Mouse (Mus musculus): Measurements from ENCODE around the gene Zfp575. TPM values are rescaled to one million over a fixed set of nuclear protein-coding genes. Genes with fewer than 3 reads are reported as not detected.
A peak's percentile ranks its signal among the peaks of the same experiment; 100 is the strongest.

Gene Zfp575
- polyA plus RNA-seq, 1 experiment from 2014 or later: 5.9 TPM

DNA sequence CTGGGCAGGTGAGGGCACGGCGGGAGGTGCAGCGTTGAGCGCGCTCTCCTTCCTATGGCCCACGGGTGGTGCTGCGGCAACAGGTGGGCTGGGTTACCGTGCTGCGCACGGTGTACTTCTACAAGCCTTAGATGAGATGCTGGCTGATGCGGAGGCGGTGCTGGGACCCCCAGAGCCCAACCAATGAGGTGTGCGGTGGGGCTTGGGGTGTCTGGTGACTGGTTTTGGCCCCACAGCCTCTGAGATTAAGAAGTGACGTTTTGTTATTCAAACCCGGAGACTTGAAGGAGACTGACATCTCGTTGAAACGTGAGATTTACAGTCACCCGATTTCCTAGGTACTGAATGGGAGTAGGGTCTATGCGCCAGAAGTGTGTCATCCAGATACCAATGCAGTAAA, 53.1 kb downstream of the Zfp575 start:
- Histone ChIP-seq H3K9me3 (0 out of 2 replicates have a peak, but pooled peaks cover 5% of the 10 kb centered on the region), H3K27ac (no peak overlapping the region), H3K27me3 (peaks cover 12% of the 10 kb centered on the region), H3K4me1 (peaks cover 28% of the 10 kb centered on the region), H3K4me2 (replicated peaks) (peak overlapping the region; percentile 26; the same call in 1 of the 2 replicates), H3K9ac (no peak overlapping the region), H3K4me3 (no peak overlapping the region), H3K36me3 (peaks cover 34% of the 10 kb centered on the region)
- WGBS: 31% methylated on average over 19 of the region's 19 CpGs
- no peak for ATAC-seq (ENCODE audit: insufficient number of reproducible peaks, insufficient read depth, low FRiP score, low TSS enrichment)

Other genes with a start within 250 kb of the Zfp575 start
- not detected in 2 replicates for gene Lypd5, start 238.4 kb downstream of the Zfp575 start, polyA plus RNA-seq (2016; fragmentation: Nextera tagmentation; extraction: Ambion mirVana)
- gene Kcnn4, start 217.4 kb downstream of the Zfp575 start, polyA plus RNA-seq (2016; fragmentation: Nextera tagmentation; extraction: Ambion mirVana): 2.0 and 2.7 TPM in 2 replicates
- gene Smg9, start 188.0 kb downstream of the Zfp575 start, polyA plus RNA-seq (2016; fragmentation: Nextera tagmentation; extraction: Ambion mirVana): 23.6 and 26.0 TPM in 2 replicates
- gene Irgc1, start 135.3 kb downstream of the Zfp575 start, polyA plus RNA-seq (2016; fragmentation: Nextera tagmentation; extraction: Ambion mirVana): not detected in 2 replicates
- gene Plaur, start 125.2 kb downstream of the Zfp575 start, polyA plus RNA-seq (2016; fragmentation: Nextera tagmentation; extraction: Ambion mirVana): 1.5 and 2.0 TPM in 2 replicates
- 7.6 and 10.7 TPM in 2 replicates for gene Cadm4, start 105.6 kb downstream of the Zfp575 start, polyA plus RNA-seq (2016; fragmentation: Nextera tagmentation; extraction: Ambion mirVana)
- gene Zfp428, start 80.6 kb downstream of the Zfp575 start, polyA plus RNA-seq (2016; fragmentation: Nextera tagmentation; extraction: Ambion mirVana): 100 and 113 TPM in 2 replicates
- 1.3 and 1.4 TPM in 2 replicates for gene AC161166.1, start 75.2 kb downstream of the Zfp575 start, polyA plus RNA-seq (2016; fragmentation: Nextera tagmentation; extraction: Ambion mirVana)
- gene Irgq, start 57.0 kb downstream of the Zfp575 start, polyA plus RNA-seq (2016; fragmentation: Nextera tagmentation; extraction: Ambion mirVana): 17.6 and 18.0 TPM in 2 replicates
- gene Pinlyp, start 41.5 kb downstream of the Zfp575 start, polyA plus RNA-seq (2016; fragmentation: Nextera tagmentation; extraction: Ambion mirVana): not detected in 2 replicates
- 117 and 124 TPM in 2 replicates for gene Xrcc1, start 41.4 kb downstream of the Zfp575 start, polyA plus RNA-seq (2016; fragmentation: Nextera tagmentation; extraction: Ambion mirVana)
- 23.7 and 23.8 TPM in 2 replicates for gene Ethe1, start 98 bp downstream of the Zfp575 start, polyA plus RNA-seq (2016; fragmentation: Nextera tagmentation; extraction: Ambion mirVana)
- gene Phldb3, start 23.1 kb upstream of the Zfp575 start, polyA plus RNA-seq (2016; fragmentation: Nextera tagmentation; extraction: Ambion mirVana): 0.20 and 0.47 TPM in 2 replicates
- 2.8 and 3.5 TPM in 2 replicates for gene Lypd3, start 48.9 kb upstream of the Zfp575 start, polyA plus RNA-seq (2016; fragmentation: Nextera tagmentation; extraction: Ambion mirVana)
- gene Tex101, start 89.0 kb upstream of the Zfp575 start, polyA plus RNA-seq (2016; fragmentation: Nextera tagmentation; extraction: Ambion mirVana): not detected in 2 replicates
- gene BC049730, start 121.6 kb upstream of the Zfp575 start, polyA plus RNA-seq (2016; fragmentation: Nextera tagmentation; extraction: Ambion mirVana): not detected in 2 replicates
- gene Gm4763, start 139.3 kb upstream of the Zfp575 start, polyA plus RNA-seq (2016; fragmentation: Nextera tagmentation; extraction: Ambion mirVana): not detected in 2 replicates
- gene Cd177, start 172.7 kb upstream of the Zfp575 start, polyA plus RNA-seq (2016; fragmentation: Nextera tagmentation; extraction: Ambion mirVana): 0.37 and 0.96 TPM in 2 replicates
- 0.38 TPM in 1 of 2 replicates, not detected in the other for gene Ceacam10, start 189.6 kb upstream of the Zfp575 start, polyA plus RNA-seq (2016; fragmentation: Nextera tagmentation; extraction: Ambion mirVana)

All from embryonic facial prominence, embryonic 12.5 days (tissue).